Mouse (Mus musculus) left cerebral cortex, postnatal 4 days (tissue): ENCODE results near the gene Cd4. TPM values are rescaled to one million over a fixed set of nuclear protein-coding genes. Genes with fewer than 3 reads are reported as not detected.
"Not testable (repeated sequence)": the region's sequence is repeated elsewhere in the genome, so short reads cannot be mapped to it uniquely, and the experiment has no call there.

Source experiments
- DNase-seq: peaks from one replicate; pipeline ENCODE4 v3.0.0-alpha.2; 2022
- intact Hi-C: fragments of 180-260 bp; cut with DNase I; formaldehyde crosslinking; loops from one replicate; pipeline ENCODE4 v1.15.1; 2025
- total RNA-seq, 2 experiments: library from RNA; stranded (reverse); gene quantifications; 2 replicates each; pipeline ENCODE4 v1.2.3; 2021

The Cd4 gene
- total RNA-seq, 2 experiments from 2014 or later: 0.52 to 1.2 TPM

GRCm38 (mm10) chr6:124857840-124858530 lies 30.0 kb downstream of the Cd4 start:
- intact Hi-C loops: loop anchor here (2.0 to 10.0 kb wide), 2 partner anchors 59 to 227 kb away; no protein-coding TSS in a partner anchor
- DNase-seq: no peak

GRCm38 (mm10) chr6:124856916-124857839 lies 30.8 kb downstream of the Cd4 start, which contains the start of gene P3h3:
TSS of gene P3h3 (minus strand) at chr6:124857752.
- DNase-seq: peak; percentile 90
- intact Hi-C loops: loop anchor here (2.0 to 10.0 kb wide), 2 partner anchors 60 to 228 kb away; no protein-coding TSS in a partner anchor

GRCm38 (mm10) chr6:124856321-124856720 lies 31.7 kb downstream of the Cd4 start:
- DNase-seq: peak; percentile 70
- intact Hi-C loops: loop anchor here (2.0 to 10.0 kb wide), 2 partner anchors 60 to 228 kb away; no protein-coding TSS in a partner anchor

GRCm38 (mm10) chr6:124854647-124855046 lies 33.4 kb downstream of the Cd4 start:
- intact Hi-C loops: loop anchor here (10.0 kb wide), 1 partner anchor 230 kb away; no protein-coding TSS in a partner anchor
- no peak for DNase-seq

- intact Hi-C loops: loop anchor here (10.0 kb wide), 1 partner anchor 234 kb away; no protein-coding TSS in a partner anchor
- no peak for DNase-seq
Observed at GRCm38 (mm10) chr6:124850535-124850934, 37.5 kb downstream of the Cd4 start.

GRCm38 (mm10) chr6:124847305-124847704 lies 40.7 kb downstream of the Cd4 start:
- intact Hi-C loops: no loop called here
- DNase-seq: peak; percentile 97

- intact Hi-C loops: no loop called here
- peak; percentile 60 for DNase-seq
Observed at GRCm38 (mm10) chr6:124840241-124841167, 47.5 kb downstream of the Cd4 start, which contains the start of gene Gnb3. TSS of gene Gnb3 (minus strand) at chr6:124840275.

GRCm38 (mm10) chr6:124839805-124840204 lies 48.2 kb downstream of the Cd4 start:
- intact Hi-C loops: no loop called here
- peak; percentile 58 for DNase-seq

- no peak for DNase-seq
- intact Hi-C loops: no loop called here
Observed at GRCm38 (mm10) chr6:124836411-124836810, 51.6 kb downstream of the Cd4 start.

GRCm38 (mm10) chr6:124835531-124835930 lies 52.5 kb downstream of the Cd4 start:
- DNase-seq: no peak
- intact Hi-C loops: no loop called here

- intact Hi-C loops: no loop called here
- DNase-seq: no peak
Observed at GRCm38 (mm10) chr6:124834512-124835081, 53.4 kb downstream of the Cd4 start.

GRCm38 (mm10) chr6:124831649-124832048 lies 56.4 kb downstream of the Cd4 start:
- DNase-seq: no peak
- intact Hi-C loops: no loop called here

GRCm38 (mm10) chr6:124831199-124831598 lies 56.8 kb downstream of the Cd4 start:
- DNase-seq, intact Hi-C loops: not testable (repeated sequence)

GRCm38 (mm10) chr6:124829799-124830700 lies 58.0 kb downstream of the Cd4 start:
- intact Hi-C loops: no loop called here
- peak; percentile 93 for DNase-seq

- intact Hi-C loops: no loop called here
- peak; percentile 99 for DNase-seq
Observed at GRCm38 (mm10) chr6:124828868-124829798, 58.9 kb downstream of the Cd4 start, which contains the start of the genes Usp5 and Cdca3. TSS of gene Usp5 (minus strand) at chr6:124829484. TSS of gene Cdca3 (plus strand) at chr6:124829547.

GRCm38 (mm10) chr6:124828101-124828592 lies 59.9 kb downstream of the Cd4 start:
- intact Hi-C loops: no loop called here
- DNase-seq: peak; percentile 56

- no peak for DNase-seq
- intact Hi-C loops: no loop called here
Observed at GRCm38 (mm10) chr6:124822049-124822448, 66.0 kb downstream of the Cd4 start.
